10 mouse cellular contexts compared by ENCODE assay signal in genomic region chr9:54764091-54764490, GRCm38 (mm10). TPM values are rescaled to one million over a fixed set of nuclear protein-coding genes. Genes with fewer than 3 reads are reported as not detected.
DNase-seq lines count a peak whose midpoint lies in the region; ATAC-seq and TF ChIP-seq lines count a peak whose summit lies in the region.
"Had no signal": no experiment of that assay in that cellular context is flagged by ENCODE, and none has a peak within 500 bp of the region (broad histone marks: within the 10 kb centered on the region; RNA-seq: fewer than 3 reads in every experiment).

No protein-coding gene starts in this region.

- H3K4me3 ChIP-seq in kidney, embryonic 15.5 days (replicated peaks) = peak overlapping the region; percentile 45
- H3K4me3 ChIP-seq in embryonic facial prominence, embryonic 12.5 days = peak overlapping the region; percentile 48
- peak overlapping the region; percentile 44 for H3K4me3 ChIP-seq in hindbrain, embryonic 15.5 days
- peak overlapping the region; percentile 40 for H3K4me3 ChIP-seq in midbrain, postnatal 0 days (ENCODE audit: low read depth, low read length)

- no peak for TF ChIP-seq CTCF in midbrain, postnatal 0 days (IDR thresholded peaks at IDR 0.05)

- H3K36me3 ChIP-seq in kidney, embryonic 15.5 days = no peaks in the 10 kb centered on the region
- no peaks in the 10 kb centered on the region for H3K36me3 ChIP-seq in embryonic facial prominence, embryonic 12.5 days
- H3K36me3 ChIP-seq in hindbrain, embryonic 15.5 days = no peaks in the 10 kb centered on the region
- no peaks in the 10 kb centered on the region for H3K36me3 ChIP-seq in midbrain, postnatal 0 days (ENCODE audit: insufficient read depth, low read length)
- H3K36me3 ChIP-seq: liver, embryonic 13.5 days had no signal

- WGBS in kidney, embryonic 15.5 days = 32% methylated on average over 12 of the region's 12 CpGs
- 15% methylated on average over 12 of the region's 12 CpGs for WGBS in embryonic facial prominence, embryonic 12.5 days
- WGBS in hindbrain, embryonic 15.5 days = 25% methylated on average over 12 of the region's 12 CpGs
- 22% methylated on average over 12 of the region's 12 CpGs for WGBS in midbrain, postnatal 0 days

- no peak overlapping the region for H3K27ac ChIP-seq in kidney, embryonic 15.5 days
- 0 out of 2 replicates have a peak overlapping the region, but pooled peaks have one; percentile 23 for H3K27ac ChIP-seq in embryonic facial prominence, embryonic 12.5 days
- H3K27ac ChIP-seq in hindbrain, embryonic 15.5 days (replicated peaks) = no peak overlapping the region
- H3K27ac ChIP-seq in midbrain, postnatal 0 days (ENCODE audit: low read depth, low read length) = no peak overlapping the region
- H3K27ac ChIP-seq: liver, embryonic 13.5 days had no signal

- ATAC-seq in kidney, embryonic 15.5 days (replicated peaks; ENCODE audit: low FRiP score) = no peak
- ATAC-seq in embryonic facial prominence, embryonic 12.5 days (ENCODE audit: insufficient number of reproducible peaks, insufficient read depth, low FRiP score, low TSS enrichment) = no peak
- ATAC-seq in hindbrain, embryonic 15.5 days (ENCODE audit: low FRiP score, low read depth) = no peak
- ATAC-seq in midbrain, postnatal 0 days (ENCODE audit: low FRiP score) = no peak

- H3K4me2 ChIP-seq in kidney, embryonic 15.5 days = peak overlapping the region; percentile 75
- peak overlapping the region; percentile 88 for H3K4me2 ChIP-seq in embryonic facial prominence, embryonic 12.5 days (replicated peaks)
- peak overlapping the region; percentile 82 for H3K4me2 ChIP-seq in hindbrain, embryonic 15.5 days
- H3K4me2 ChIP-seq in midbrain, postnatal 0 days (ENCODE audit: low read depth, low read length, poor library complexity, severe bottlenecking) = peak overlapping the region; percentile 67

- peaks cover 41% of the 10 kb centered on the region for H3K4me1 ChIP-seq in kidney, embryonic 15.5 days
- peaks cover 21% of the 10 kb centered on the region; the same call in 1 of the 2 replicates for H3K4me1 ChIP-seq in embryonic facial prominence, embryonic 12.5 days
- peaks cover 25% of the 10 kb centered on the region for H3K4me1 ChIP-seq in hindbrain, embryonic 15.5 days (replicated peaks)
- peaks cover 3% of the 10 kb centered on the region; the same call in 1 of the 2 replicates for H3K4me1 ChIP-seq in midbrain, postnatal 0 days (ENCODE audit: insufficient read depth, low read length)

- no peaks in the 10 kb centered on the region for H3K9me3 ChIP-seq in kidney, embryonic 15.5 days (replicated peaks)
- H3K9me3 ChIP-seq in embryonic facial prominence, embryonic 12.5 days = no peaks in the 10 kb centered on the region
- no peaks in the 10 kb centered on the region for H3K9me3 ChIP-seq in hindbrain, embryonic 15.5 days
- H3K9me3 ChIP-seq in midbrain, postnatal 0 days (ENCODE audit: low read length) = no peaks in the 10 kb centered on the region
- H3K9me3 ChIP-seq: liver, embryonic 13.5 days had no signal

- no peak overlapping the region for H3K9ac ChIP-seq in kidney, embryonic 15.5 days
- peak overlapping the region; percentile 50; the same call in 1 of the 2 replicates for H3K9ac ChIP-seq in embryonic facial prominence, embryonic 12.5 days
- no peak overlapping the region for H3K9ac ChIP-seq in hindbrain, embryonic 15.5 days
- no peak overlapping the region for H3K9ac ChIP-seq in midbrain, postnatal 0 days (replicated peaks; ENCODE audit: low read length, poor library complexity, severe bottlenecking)
- H3K9ac ChIP-seq: liver, embryonic 13.5 days had no signal

- no peak for DNase-seq in kidney, postnatal 25 days
- DNase-seq in midbrain, postnatal 0 days (ENCODE audit: low spot score) = no peak
- no peak for DNase-seq in ovary, postnatal 14 days (ENCODE audit: low spot score)
- no peak for DNase-seq in layer of hippocampus, adult 11-12 months (ENCODE audit: low spot score)
- no peak for DNase-seq in gastrocnemius, adult 8-10 months (ENCODE audit: low spot score in 2 of 2)
- DNase-seq: liver, embryonic 13.5 days had no signal

- peaks cover 75% of the 10 kb centered on the region for H3K27me3 ChIP-seq in kidney, embryonic 15.5 days
- H3K27me3 ChIP-seq in embryonic facial prominence, embryonic 12.5 days = peaks cover 23% of the 10 kb centered on the region
- H3K27me3 ChIP-seq in hindbrain, embryonic 15.5 days = peaks cover 28% of the 10 kb centered on the region
- peaks cover 35% of the 10 kb centered on the region for H3K27me3 ChIP-seq in midbrain, postnatal 0 days (ENCODE audit: insufficient read depth, low read length)

RNA-seq across cellular contexts. Expression of gene Crabp1, which starts 0.5 kb away (rescaled TPM):
- 78.1 and 79.9 TPM in 2 replicates for polyA plus RNA-seq in kidney, embryonic 15.5 days (2015; fragmentation: Nextera tagmentation; extraction: Ambion mirVana)
- 542 and 609 TPM in 2 replicates for polyA plus RNA-seq in embryonic facial prominence, embryonic 12.5 days (2016; fragmentation: Nextera tagmentation; extraction: Ambion mirVana)
- polyA plus RNA-seq in hindbrain, embryonic 15.5 days (2015; fragmentation: Nextera tagmentation; extraction: Ambion mirVana) = 224 and 240 TPM in 2 replicates
- 18.4 and 20.4 TPM in 2 replicates for total RNA-seq in midbrain, postnatal 0 days (2014; rRNA removed)
- polyA plus RNA-seq in midbrain, postnatal 0 days (2015; fragmentation: Nextera tagmentation; extraction: Ambion mirVana) = 26.3 and 33.1 TPM in 2 replicates
- 1 to 10 TPM in 1 of 4 experiments, under 1 TPM in 2, not detected in 1; 0.41 to 2.0 (median 0.88) TPM for total RNA-seq in gastrocnemius, adult 8-10 months (2022)
- total RNA-seq: granulocyte monocyte progenitor cell, adult 5-6 weeks had no signal

RNA-seq across cellular contexts. Expression of gene Wdr61, which starts 29.8 kb away (rescaled TPM):
- 151 and 160 TPM in 2 replicates for polyA plus RNA-seq in kidney, embryonic 15.5 days (2015; fragmentation: Nextera tagmentation; extraction: Ambion mirVana)
- 151 and 155 TPM in 2 replicates for polyA plus RNA-seq in embryonic facial prominence, embryonic 12.5 days (2016; fragmentation: Nextera tagmentation; extraction: Ambion mirVana)
- polyA plus RNA-seq in hindbrain, embryonic 15.5 days (2015; fragmentation: Nextera tagmentation; extraction: Ambion mirVana) = 88.8 and 94.1 TPM in 2 replicates
- total RNA-seq in midbrain, postnatal 0 days (2014; rRNA removed) = 43.7 and 47.3 TPM in 2 replicates
- polyA plus RNA-seq in midbrain, postnatal 0 days (2015; fragmentation: Nextera tagmentation; extraction: Ambion mirVana) = 83.9 and 86.3 TPM in 2 replicates
- total RNA-seq in gastrocnemius, adult 8-10 months (2022) = 10 to 100 TPM; 15.5 to 20.2 (median 17.1) TPM
